Mouse (Mus musculus): Measurements from ENCODE around the gene Tead1. TPM values are rescaled to one million over a fixed set of nuclear protein-coding genes. Genes with fewer than 3 reads are reported as not detected.
"Not testable (repeated sequence)": the region's sequence is repeated elsewhere in the genome, so short reads cannot be mapped to it uniquely, and the experiment has no call there.

Tead1 gene
- total RNA-seq, 2 experiments from 2014 or later = 152 to 155 TPM

GRCm38 (mm10) chr7:112919845-112920244, 240.7 kb downstream of the Tead1 start:
- DNase-seq = peak; percentile 49 to 66

DNA sequence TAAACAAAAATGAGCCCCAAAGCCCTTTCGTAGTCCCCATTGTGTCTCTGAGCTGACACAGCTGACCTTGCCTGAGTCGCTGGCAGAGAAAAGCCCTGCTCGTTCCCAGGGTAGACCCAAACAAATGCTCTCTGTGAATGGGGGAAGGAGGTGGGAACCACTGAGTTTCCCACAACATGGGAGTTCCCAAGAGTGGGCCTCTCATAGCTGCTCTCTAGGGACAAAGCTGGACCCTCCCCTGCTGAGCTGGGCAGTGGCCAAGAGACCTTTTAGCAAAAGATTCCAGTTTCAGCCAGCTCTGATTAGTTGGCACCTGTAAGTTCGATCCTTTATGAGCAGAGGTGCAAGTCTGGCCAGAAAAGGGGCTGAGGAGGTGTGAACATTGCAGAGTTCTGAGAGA, 243.7 kb downstream of the Tead1 start:
- no peak for DNase-seq

- DNase-seq = no peak
Observed at GRCm38 (mm10) chr7:112923712-112924111, 244.6 kb downstream of the Tead1 start.

- no peak for DNase-seq
Observed at GRCm38 (mm10) chr7:112930669-112931068, 251.6 kb downstream of the Tead1 start.

- not testable (repeated sequence) for DNase-seq
Observed at GRCm38 (mm10) chr7:112935876-112936275, 256.8 kb downstream of the Tead1 start.

DNA sequence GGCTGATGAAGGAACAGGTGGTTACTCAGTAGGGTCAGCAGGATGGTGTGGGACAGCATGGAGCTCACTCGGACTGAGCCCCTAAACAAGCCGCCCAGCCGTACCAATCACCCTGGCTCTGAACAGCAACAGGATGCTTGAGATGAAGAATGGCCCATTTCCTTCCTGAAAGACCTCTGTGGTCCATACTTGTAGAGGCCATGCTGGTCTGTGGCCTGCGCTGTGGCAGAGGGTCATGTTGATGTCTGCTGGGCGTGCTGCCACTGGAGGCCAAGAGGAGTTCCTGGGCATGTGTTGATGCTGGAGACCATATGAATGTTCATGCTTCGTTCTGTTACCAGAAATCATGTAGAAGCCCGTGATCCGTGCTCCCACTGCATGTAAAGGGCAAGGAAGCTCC, 258.0 kb downstream of the Tead1 start:
- no peak for DNase-seq

- no peak for DNase-seq
Observed at GRCm38 (mm10) chr7:112938959-112939358, 259.8 kb downstream of the Tead1 start.

- DNase-seq = no peak
Observed at GRCm38 (mm10) chr7:112942567-112942966, 263.4 kb downstream of the Tead1 start.

- no peak for DNase-seq
Observed at GRCm38 (mm10) chr7:112943056-112943455, 263.9 kb downstream of the Tead1 start.

DNA sequence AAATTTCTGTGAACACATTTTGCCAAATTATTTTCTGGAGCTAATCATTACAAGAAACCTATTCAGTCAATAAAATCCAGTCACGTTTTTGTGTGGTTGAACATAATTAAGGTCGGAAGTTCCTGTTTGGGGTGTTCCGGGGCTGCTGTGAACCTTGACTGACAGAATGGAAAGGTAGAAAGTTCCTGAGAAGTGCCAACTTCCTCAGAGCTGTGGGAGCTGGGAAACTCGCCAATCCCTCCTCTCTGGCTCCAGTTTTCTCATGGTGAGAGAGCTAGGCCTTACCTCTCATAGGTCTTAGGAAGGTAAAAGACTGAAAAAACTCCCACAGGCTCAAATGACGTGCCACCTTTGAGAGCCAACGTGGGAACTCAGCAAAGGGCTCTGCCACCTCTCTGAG, 267.6 kb downstream of the Tead1 start:
- DNase-seq = no peak

- DNase-seq = peak; percentile 80 to 91
Observed at GRCm38 (mm10) chr7:112953777-112954291, 274.7 kb downstream of the Tead1 start, which contains the start of gene Rassf10. Gene Rassf10, plus strand, starts transcription at chr7:112953962.

DNA sequence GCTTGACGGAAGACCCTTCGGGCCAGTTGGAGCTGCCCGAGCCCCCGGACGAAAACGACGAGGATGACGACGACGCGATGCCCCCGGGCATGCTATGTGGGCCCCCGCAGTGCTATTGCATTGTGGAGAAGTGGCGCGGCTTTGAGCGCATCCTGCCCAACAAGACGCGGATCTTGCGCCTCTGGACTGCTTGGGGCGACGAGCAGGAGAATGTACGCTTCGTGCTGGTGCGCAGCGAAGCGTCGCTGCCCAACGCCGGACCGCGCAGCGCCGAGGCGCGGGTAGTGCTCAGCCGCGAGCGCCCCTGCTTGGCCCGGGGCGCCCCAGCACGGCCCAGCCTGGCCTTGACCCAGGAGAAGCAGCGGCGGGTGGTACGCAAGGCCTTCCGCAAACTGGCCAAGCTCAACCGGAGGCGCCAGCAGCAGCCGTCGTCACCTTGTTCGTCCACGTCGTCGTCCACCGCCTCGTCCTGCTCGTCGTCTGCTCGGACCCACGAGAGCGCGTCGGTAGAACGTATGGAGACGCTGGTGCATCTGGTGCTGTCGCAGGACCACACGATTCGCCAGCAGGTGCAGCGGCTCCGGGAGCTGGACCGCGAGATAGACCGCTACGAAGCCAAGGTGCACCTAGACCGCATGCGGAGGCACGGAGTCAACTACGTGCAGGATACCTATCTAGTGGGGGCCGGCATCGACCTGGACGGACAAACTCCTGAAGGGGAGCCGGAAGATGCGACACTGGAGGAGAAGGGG, 275.4 kb downstream of the Tead1 start:
- DNase-seq = peak; percentile 20 to 34

GRCm38 (mm10) chr7:112955103-112955827, 276.1 kb downstream of the Tead1 start:
- peak; percentile 44 to 54 for DNase-seq

DNA sequence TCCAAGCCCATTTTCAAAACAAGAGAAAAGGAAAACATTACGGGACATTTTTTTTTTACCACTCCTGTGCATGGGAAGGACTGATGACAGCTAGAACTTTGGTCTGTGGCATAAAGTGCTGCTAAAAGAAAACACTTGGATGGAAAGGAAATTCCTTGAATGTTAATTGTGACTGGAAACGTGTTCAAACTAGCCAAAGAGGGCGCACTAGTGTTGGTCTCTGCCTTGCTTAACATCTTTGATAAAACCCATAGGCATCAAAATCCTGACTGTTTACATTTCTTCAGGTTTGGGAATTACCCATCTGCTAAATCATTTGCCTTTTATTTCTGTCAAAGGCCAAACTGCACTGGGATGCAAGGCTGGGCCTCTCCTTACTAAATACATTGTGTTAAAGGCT, 276.8 kb downstream of the Tead1 start:
- DNase-seq = peak in 1 of 2 experiments; percentile 4

Small RNA genes within 50 kb of the gene (microRNA-seq; reads per million reads assigned to microRNA genes)
- gene Gm44462 = 0 reads per million in 2 experiments
